Mouse (Mus musculus) hindbrain, embryonic 15.5 days (tissue): ENCODE results near the gene Cbarp. TPM values are rescaled to one million over a fixed set of nuclear protein-coding genes. Genes with fewer than 3 reads are reported as not detected.
A peak's percentile ranks its signal among the peaks of the same experiment; 100 is the strongest.

ENCODE experiments used
- ATAC-seq: fragments of 200-750 bp; cut with Nextera tagmentation; 2 replicates; pipeline ENCODE4 v1.8.0; 2017; ENCODE audit warnings: low read depth, moderate number of reproducible peaks, moderate TSS enrichment; ENCODE audit not compliant: low FRiP score
- H3K27ac ChIP-seq: fragments of 300-500 bp; sonication (generic); replicated peaks from 2 replicates; pipeline ENCODE4 v1.5.1; 2015; ENCODE audit warnings: mild to moderate bottlenecking, inconsistent platforms
- H3K27me3 ChIP-seq: fragments of 300-500 bp; sonication (generic); 2 replicates; pipeline ENCODE4 v1.6.1; 2015; ENCODE audit warnings: control low read depth, inconsistent platforms
- H3K36me3 ChIP-seq: fragments of 300-500 bp; sonication (generic); 2 replicates; pipeline ENCODE4 v1.6.1; 2015; ENCODE audit warnings: control low read depth, inconsistent platforms
- H3K4me1 ChIP-seq: fragments of 300-500 bp; sonication (generic); replicated peaks from 2 replicates; pipeline ENCODE4 v1.6.1; 2015; ENCODE audit warnings: control low read depth, inconsistent platforms
- H3K4me2 ChIP-seq: fragments of 300-500 bp; sonication (generic); 2 replicates; pipeline ENCODE4 v1.6.1; 2015; ENCODE audit warnings: moderate library complexity, mild to moderate bottlenecking, inconsistent platforms
- H3K4me3 ChIP-seq: fragments of 300-500 bp; sonication (generic); 2 replicates; pipeline ENCODE4 v1.5.1; 2015; ENCODE audit warnings: mild to moderate bottlenecking, inconsistent platforms
- H3K9ac ChIP-seq: fragments of 300-500 bp; sonication (generic); 2 replicates; pipeline ENCODE4 v1.6.1; 2015; ENCODE audit warnings: inconsistent platforms
- H3K9me3 ChIP-seq: fragments of 300-500 bp; sonication (generic); 2 replicates; pipeline ENCODE4 v1.6.1; 2016; ENCODE audit warnings: control low read depth, inconsistent platforms
- WGBS: fragments of 180-500 bp; shearing (Covaris S2); methylation state at CpG from one replicate; pipeline ENCODE4 v1.1.7; 2015; 5-methylcytosine and 5-hydroxymethylcytosine counted together
- polyA plus RNA-seq: library from polyadenylated mRNA; unstranded; fragments of >200 nt; fragmentation: Nextera tagmentation; extraction: Ambion mirVana; gene quantifications from 2 replicates; pipeline ENCODE4 v1.2.1, GENCODE M21; 2015

Gene Cbarp
- polyA plus RNA-seq, 1 experiment from 2014 or later, result 71.3 TPM

GRCm38 (mm10) chr10:80107678-80108077 is 33.0 kb downstream of the Cbarp start:
- H3K9me3 ChIP-seq, result no peaks in the 10 kb centered on the region
- peaks cover 2% of the 10 kb centered on the region; the same call in 1 of the 2 replicates for H3K27me3 ChIP-seq
- no peak overlapping the region for H3K4me2 ChIP-seq
- no peak overlapping the region for H3K27ac ChIP-seq
- no peak overlapping the region for H3K9ac ChIP-seq
- H3K36me3 ChIP-seq, result no peaks in the 10 kb centered on the region
- no peak for ATAC-seq
- H3K4me1 ChIP-seq, result no peaks in the 10 kb centered on the region
- H3K4me3 ChIP-seq, result no peak overlapping the region
- 65% methylated on average over 6 of the region's 6 CpGs for WGBS

GRCm38 (mm10) chr10:80105926-80106325 is 34.7 kb downstream of the Cbarp start:
- no peaks in the 10 kb centered on the region for H3K36me3 ChIP-seq
- no peaks in the 10 kb centered on the region for H3K9me3 ChIP-seq
- peaks cover 2% of the 10 kb centered on the region; the same call in 1 of the 2 replicates for H3K27me3 ChIP-seq
- no peak overlapping the region for H3K27ac ChIP-seq
- ATAC-seq, result no peak
- 74% methylated on average over 5 of the region's 5 CpGs for WGBS
- peaks cover 11% of the 10 kb centered on the region for H3K4me1 ChIP-seq
- H3K4me3 ChIP-seq, result no peak overlapping the region
- H3K9ac ChIP-seq, result no peak overlapping the region
- H3K4me2 ChIP-seq, result no peak overlapping the region

- Histone ChIP-seq H3K9me3 (no peaks in the 10 kb centered on the region), H3K4me1 (peaks cover 16% of the 10 kb centered on the region), H3K9ac (no peak within 1 kb of the TSS), H3K27me3 (peaks cover 2% of the 10 kb centered on the region; the same call in 1 of the 2 replicates), H3K36me3 (no peaks in the 10 kb centered on the region), H3K4me2 (no peak within 1 kb of the TSS), H3K27ac (no peak within 1 kb of the TSS), H3K4me3 (no peak within 1 kb of the TSS)
- WGBS, result 75% methylated on average over 5 of the region's 5 CpGs
- ATAC-seq, result no peak
Measured at GRCm38 (mm10) chr10:80105460-80105859, 35.2 kb downstream of the Cbarp start, which contains the start of gene Sbno2. TSS of gene Sbno2 (minus strand) at chr10:80105571.

GRCm38 (mm10) chr10:80104181-80104580 is 36.5 kb downstream of the Cbarp start:
- H3K36me3 ChIP-seq, result no peaks in the 10 kb centered on the region
- H3K27ac ChIP-seq, result no peak overlapping the region
- ATAC-seq, result no peak
- H3K9me3 ChIP-seq, result no peaks in the 10 kb centered on the region
- peaks cover 21% of the 10 kb centered on the region for H3K4me1 ChIP-seq
- peaks cover 2% of the 10 kb centered on the region; the same call in 1 of the 2 replicates for H3K27me3 ChIP-seq
- H3K4me3 ChIP-seq, result no peak overlapping the region
- no peak overlapping the region for H3K9ac ChIP-seq
- 91% methylated on average over 3 of the region's 3 CpGs for WGBS
- H3K4me2 ChIP-seq, result no peak overlapping the region

- Histone ChIP-seq H3K9ac (0 out of 2 replicates have a peak overlapping the region, but pooled peaks have one; percentile 81), H3K27me3 (peaks cover 2% of the 10 kb centered on the region; the same call in 1 of the 2 replicates), H3K9me3 (no peaks in the 10 kb centered on the region), H3K36me3 (no peaks in the 10 kb centered on the region), H3K4me3 (peak overlapping the region; percentile 91; the same call in 1 of the 2 replicates), H3K4me2 (peak overlapping the region; percentile 84), H3K27ac (peak overlapping the region; percentile 56), H3K4me1 (peaks cover 21% of the 10 kb centered on the region)
- WGBS, result 80% methylated on average over 2 of the region's 2 CpGs
- no peak for ATAC-seq
Measured at GRCm38 (mm10) chr10:80103032-80103431, 37.6 kb downstream of the Cbarp start.

- Histone ChIP-seq H3K9me3 (no peaks in the 10 kb centered on the region), H3K4me2 (peak overlapping the region; percentile 84), H3K36me3 (no peaks in the 10 kb centered on the region), H3K4me3 (peak overlapping the region; percentile 91), H3K9ac (peak overlapping the region; percentile 81), H3K27me3 (peaks cover 2% of the 10 kb centered on the region; the same call in 1 of the 2 replicates), H3K4me1 (peaks cover 24% of the 10 kb centered on the region), H3K27ac (peak overlapping the region; percentile 56)
- whole genome bisulfite sequencing, result under 1% methylated on average over 59 of the region's 59 CpGs
- peak; percentile 89 for ATAC-seq
Measured at GRCm38 (mm10) chr10:80102216-80102915, 38.3 kb downstream of the Cbarp start.

GRCm38 (mm10) chr10:80100982-80101381 is 39.7 kb downstream of the Cbarp start:
- peak overlapping the region; percentile 84; the same call in 1 of the 2 replicates for H3K4me2 ChIP-seq
- H3K36me3 ChIP-seq, result no peaks in the 10 kb centered on the region
- no peak for ATAC-seq
- no peak overlapping the region for H3K4me3 ChIP-seq
- no peak overlapping the region for H3K9ac ChIP-seq
- peaks cover 27% of the 10 kb centered on the region for H3K4me1 ChIP-seq
- whole genome bisulfite sequencing, result 71% methylated on average over 11 of the region's 11 CpGs
- no peak overlapping the region for H3K27ac ChIP-seq
- H3K27me3 ChIP-seq, result peaks cover 2% of the 10 kb centered on the region; the same call in 1 of the 2 replicates
- H3K9me3 ChIP-seq, result no peaks in the 10 kb centered on the region

- Histone ChIP-seq H3K27ac (no peak overlapping the region), H3K27me3 (no peaks in the 10 kb centered on the region), H3K9me3 (no peaks in the 10 kb centered on the region), H3K4me1 (peaks cover 27% of the 10 kb centered on the region), H3K4me3 (no peak overlapping the region), H3K36me3 (no peaks in the 10 kb centered on the region), H3K9ac (no peak overlapping the region), H3K4me2 (no peak overlapping the region)
- WGBS, result 89% methylated on average over 5 of the region's 5 CpGs
- no peak for ATAC-seq
Measured at GRCm38 (mm10) chr10:80098630-80099029, 42.0 kb downstream of the Cbarp start.

- no peak overlapping the region for H3K4me3 ChIP-seq
- H3K4me1 ChIP-seq, result peaks cover 27% of the 10 kb centered on the region
- no peaks in the 10 kb centered on the region for H3K27me3 ChIP-seq
- no peak overlapping the region for H3K4me2 ChIP-seq
- no peak overlapping the region for H3K27ac ChIP-seq
- WGBS, result 17% methylated on average over 6 of the region's 7 CpGs
- H3K9me3 ChIP-seq, result no peaks in the 10 kb centered on the region
- H3K36me3 ChIP-seq, result no peaks in the 10 kb centered on the region
- H3K9ac ChIP-seq, result no peak overlapping the region
- ATAC-seq, result no peak
Measured at GRCm38 (mm10) chr10:80097275-80097674, 43.4 kb downstream of the Cbarp start.

- no peak overlapping the region for H3K4me3 ChIP-seq
- H3K36me3 ChIP-seq, result no peaks in the 10 kb centered on the region
- no peaks in the 10 kb centered on the region for H3K27me3 ChIP-seq
- WGBS, result 92% methylated on average over 5 of the region's 5 CpGs
- H3K27ac ChIP-seq, result no peak overlapping the region
- no peaks in the 10 kb centered on the region for H3K9me3 ChIP-seq
- no peak overlapping the region for H3K4me2 ChIP-seq
- H3K9ac ChIP-seq, result no peak overlapping the region
- ATAC-seq, result no peak
- peaks cover 12% of the 10 kb centered on the region for H3K4me1 ChIP-seq
Measured at GRCm38 (mm10) chr10:80095547-80095946, 45.1 kb downstream of the Cbarp start.

GRCm38 (mm10) chr10:80094684-80095083 is 46.0 kb downstream of the Cbarp start:
- no peak for ATAC-seq
- 77% methylated on average over 3 of the region's 3 CpGs for WGBS

GRCm38 (mm10) chr10:80094085-80094484 is 46.5 kb downstream of the Cbarp start:
- Histone ChIP-seq H3K27me3 (no peaks in the 10 kb centered on the region), H3K4me1 (peaks cover 5% of the 10 kb centered on the region; the same call in 1 of the 2 replicates), H3K27ac (no peak overlapping the region), H3K36me3 (no peaks in the 10 kb centered on the region), H3K9ac (no peak overlapping the region), H3K4me3 (no peak overlapping the region), H3K9me3 (no peaks in the 10 kb centered on the region), H3K4me2 (no peak overlapping the region)
- no peak for ATAC-seq
- WGBS, result 95% methylated on average over 6 of the region's 6 CpGs

More at GRCm38 (mm10) chr10:80094684-80095083, 46.0 kb downstream of the Cbarp start:
- Histone ChIP-seq H3K4me3 (no peak overlapping the region), H3K27ac (no peak overlapping the region), H3K4me1 (peaks cover 5% of the 10 kb centered on the region; the same call in 1 of the 2 replicates), H3K9ac (no peak overlapping the region), H3K4me2 (no peak overlapping the region), H3K36me3 (no peaks in the 10 kb centered on the region), H3K27me3 (no peaks in the 10 kb centered on the region), H3K9me3 (no peaks in the 10 kb centered on the region)
